Mouse (Mus musculus) c-Kit-negative CD71-positive TER-119-positive erythroid progenitor cells, embryonic 14.5 days (primary cell): ENCODE results near the gene Gramd1c.
A peak's percentile ranks its signal among the peaks of the same experiment; 100 is the strongest.

Experiments used
- DNase-seq: peaks from one replicate; pipeline ENCODE4 v3.0.0-alpha.2; 2013; ENCODE audit warnings: low read depth, low spot score

The Gramd1c gene

GRCm38 (mm10) chr16:44018986-44019548 is 44.1 kb downstream of the Gramd1c start:
- no peak for DNase-seq

GRCm38 (mm10) chr16:44018372-44018771 is 44.8 kb downstream of the Gramd1c start:
- DNase-seq, result peak; percentile 49

- no peak for DNase-seq
Observed at GRCm38 (mm10) chr16:44017707-44018106, 45.4 kb downstream of the Gramd1c start.

GRCm38 (mm10) chr16:44016164-44016563 is 47.0 kb downstream of the Gramd1c start:
- no peak for DNase-seq

- no peak for DNase-seq
Observed at GRCm38 (mm10) chr16:44015416-44016158, 47.6 kb downstream of the Gramd1c start.

GRCm38 (mm10) chr16:44011010-44011409 is 52.1 kb downstream of the Gramd1c start:
- no peak for DNase-seq

- DNase-seq, result no peak
Observed at GRCm38 (mm10) chr16:44002086-44002485, 61.1 kb downstream of the Gramd1c start.

GRCm38 (mm10) chr16:43999541-43999940 is 63.6 kb downstream of the Gramd1c start:
- no peak for DNase-seq

- no peak for DNase-seq
Observed at GRCm38 (mm10) chr16:43999111-43999510, 64.0 kb downstream of the Gramd1c start.

GRCm38 (mm10) chr16:43994623-43995022 is 68.5 kb downstream of the Gramd1c start:
- DNase-seq, result no peak

- no peak for DNase-seq
Observed at GRCm38 (mm10) chr16:43986299-43986698, 76.8 kb downstream of the Gramd1c start.

GRCm38 (mm10) chr16:43980110-43980609 is 83.0 kb downstream of the Gramd1c start:
- DNase-seq, result no peak

GRCm38 (mm10) chr16:43979328-43980109 is 83.6 kb downstream of the Gramd1c start, which contains the start of gene Zdhhc23:
Gene Zdhhc23 (minus strand): TSS chr16:43979791.
- no peak for DNase-seq

- DNase-seq, result no peak
Observed at GRCm38 (mm10) chr16:43979010-43979327, 84.2 kb downstream of the Gramd1c start.

GRCm38 (mm10) chr16:43973606-43974220 is 89.4 kb downstream of the Gramd1c start:
- no peak for DNase-seq

GRCm38 (mm10) chr16:43973147-43973546 is 90.0 kb downstream of the Gramd1c start:
- DNase-seq, result no peak

GRCm38 (mm10) chr16:43972391-43972790 is 90.8 kb downstream of the Gramd1c start:
- DNase-seq, result no peak

GRCm38 (mm10) chr16:43971741-43972140 is 91.4 kb downstream of the Gramd1c start:
- no peak for DNase-seq

GRCm38 (mm10) chr16:43971189-43971588 is 92.0 kb downstream of the Gramd1c start:
- no peak for DNase-seq

GRCm38 (mm10) chr16:43970426-43970825 is 92.7 kb downstream of the Gramd1c start:
- no peak for DNase-seq

- DNase-seq, result no peak
Observed at GRCm38 (mm10) chr16:43965781-43966389, 97.3 kb downstream of the Gramd1c start.

GRCm38 (mm10) chr16:43963780-43964179 is 99.4 kb downstream of the Gramd1c start:
- DNase-seq, result no peak
